Mouse (Mus musculus): ENCODE data around the gene Casq1. TPM values are rescaled to one million over a fixed set of nuclear protein-coding genes. Genes with fewer than 3 reads are reported as not detected.

Gene Casq1
- polyA plus RNA-seq (2012; rRNA removed): 5.3 and 6.4 TPM in 2 replicates

DNA sequence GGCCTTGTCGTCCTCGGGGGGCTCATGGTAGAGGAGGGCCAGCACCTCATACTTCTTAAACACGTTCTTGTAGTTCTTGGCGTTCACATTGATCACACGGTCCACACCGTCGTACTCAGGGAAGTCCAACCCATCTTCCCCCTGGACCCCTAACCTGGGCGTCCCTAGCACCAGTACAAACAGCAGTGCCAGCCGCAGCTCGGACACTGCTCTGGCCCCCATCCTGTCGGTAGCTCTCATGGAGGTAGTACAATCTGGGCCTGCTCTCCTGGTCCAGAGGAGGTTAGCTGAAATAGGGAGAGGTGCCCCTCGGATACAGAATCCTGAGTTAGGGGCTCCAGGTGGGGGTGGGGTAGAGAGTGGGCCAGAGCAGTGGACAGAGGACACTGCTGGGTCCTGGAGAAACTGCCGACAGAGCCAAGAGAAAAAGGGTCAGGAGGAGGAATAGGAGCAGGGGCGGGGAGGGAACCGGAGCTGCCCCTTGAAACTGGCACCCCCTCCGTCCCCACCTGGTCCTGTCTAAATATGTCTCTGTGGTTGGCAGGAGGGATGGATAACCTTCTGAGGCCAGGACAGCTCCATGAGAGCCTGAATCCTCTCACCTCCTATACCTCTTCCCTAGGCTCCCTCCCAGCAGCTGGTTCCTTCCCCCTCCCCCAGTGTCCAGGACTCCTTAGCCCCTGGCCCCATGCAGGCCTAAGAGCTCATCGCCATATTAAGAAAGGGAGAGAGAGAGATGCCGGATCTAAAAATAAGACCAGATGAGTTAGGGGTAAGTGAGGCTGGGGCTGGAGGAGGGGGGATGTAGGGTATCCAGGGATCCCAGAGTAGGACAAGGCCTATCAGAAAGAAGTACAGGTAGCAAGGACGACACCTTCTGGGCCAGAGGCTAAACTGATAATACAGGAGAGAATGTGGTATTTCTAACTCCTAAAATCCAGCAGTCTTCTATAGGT, at the start of gene Casq1:
Gene Casq1 (minus strand): TSS at position 418 of the 956 bp plus-strand sequence.

DNA sequence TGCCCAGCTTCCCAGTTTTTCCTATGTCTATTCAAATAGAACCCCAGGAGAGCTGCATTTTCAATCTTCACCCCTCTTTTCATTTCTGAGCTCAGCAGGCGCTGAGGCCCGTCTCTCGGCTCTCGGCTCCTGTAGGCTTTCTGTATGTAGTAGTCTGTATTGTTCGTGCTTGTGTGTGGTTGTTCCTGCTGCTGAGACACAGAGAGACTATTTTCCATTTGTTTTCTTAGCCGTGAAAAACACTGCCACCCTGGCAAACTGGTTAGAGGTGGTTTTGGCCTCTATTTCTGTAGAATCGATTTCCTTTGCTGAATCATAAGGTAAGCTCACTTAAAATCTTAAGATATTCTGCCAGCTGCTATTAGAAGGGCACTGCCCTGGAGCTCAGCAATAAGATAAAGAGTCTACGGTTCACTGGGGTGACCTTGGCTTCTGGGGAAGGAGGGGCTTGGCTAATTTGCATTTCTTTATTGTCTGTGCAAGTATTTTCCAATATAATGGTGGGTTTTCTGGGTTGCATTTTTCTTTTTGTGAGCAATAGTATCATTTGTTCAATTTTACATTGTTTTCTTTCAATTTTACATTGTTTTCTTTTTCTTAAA, 41.9 kb upstream of the Casq1 start, which contains the start of gene Igsf8:
Gene Igsf8 (plus strand): TSS at position 165 of the 602 bp plus-strand sequence.

DNA sequence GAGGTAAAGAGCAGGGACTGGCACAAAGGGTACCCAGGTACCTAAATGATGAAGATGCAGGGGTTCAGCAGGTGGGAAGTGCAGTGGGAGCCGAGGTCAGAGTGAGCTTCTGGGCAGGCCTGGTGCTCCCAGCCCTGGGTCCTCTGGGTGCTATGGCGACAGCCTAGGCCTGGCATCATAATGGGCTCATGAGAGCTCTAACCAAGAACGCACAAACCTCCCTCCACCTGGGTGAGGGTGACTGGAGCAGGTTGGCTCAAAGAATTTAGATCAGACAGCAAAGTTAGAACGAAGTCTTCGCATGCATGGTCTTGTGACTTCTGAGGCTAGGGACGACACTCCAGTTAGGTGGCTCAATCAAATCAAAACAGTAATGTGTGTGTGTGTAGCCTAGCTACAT, 38.6 kb upstream of the Casq1 start, which contains the start of gene Atp1a4:
Gene Atp1a4 (minus strand): TSS at position 101 of the 400 bp plus-strand sequence.

DNA sequence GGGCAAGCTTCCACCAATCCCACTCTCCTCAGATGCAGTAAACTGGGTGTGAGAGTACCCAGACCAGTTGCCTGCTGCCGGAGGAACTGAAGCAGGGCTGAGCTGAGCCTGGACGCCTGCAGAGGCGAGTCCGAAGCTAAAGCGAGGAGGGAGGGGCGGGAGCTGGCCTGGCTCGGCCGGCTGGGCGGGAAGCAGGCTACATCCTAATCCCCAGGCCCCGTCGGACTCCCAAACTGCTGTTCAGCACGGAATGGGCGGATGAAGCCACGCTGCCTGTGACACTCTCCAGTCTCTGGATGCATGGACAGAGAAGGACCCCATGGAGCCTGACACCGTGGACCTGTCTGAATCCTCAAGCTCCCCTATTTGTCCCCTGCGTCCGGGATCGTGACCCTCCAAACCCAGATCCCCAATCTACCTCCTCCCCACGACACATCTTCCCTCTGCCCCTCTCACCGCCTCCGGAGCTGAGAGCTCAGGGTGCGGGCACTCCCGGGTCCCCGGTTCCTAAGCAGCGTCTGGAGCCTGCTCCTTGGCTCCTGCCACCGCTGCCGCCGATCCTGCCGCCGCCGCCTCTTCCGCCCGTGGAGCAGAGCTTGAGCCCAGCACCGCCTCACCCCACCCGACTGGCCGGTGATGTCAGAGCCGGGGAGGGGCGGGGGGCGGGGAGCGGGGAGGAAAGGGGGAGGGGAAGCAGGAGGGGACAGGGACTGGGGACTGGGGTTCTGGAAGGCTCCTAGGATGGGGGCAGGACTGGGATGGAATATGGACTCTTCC, 13.3 kb downstream of the Casq1 start, which contains the start of gene Pea15a:
Gene Pea15a (minus strand): TSS at position 664 of the 777 bp plus-strand sequence.

Other genes starting within 250 kb of the Casq1 start
- gene Vangl2, start 191.4 kb downstream of the Casq1 start, polyA plus RNA-seq (2012; rRNA removed): 13.3 and 18.3 TPM in 2 replicates
- not detected in 2 replicates for gene Nhlh1, start 162.3 kb downstream of the Casq1 start, polyA plus RNA-seq (2012; rRNA removed)
- 23.4 and 26.6 TPM in 2 replicates for gene Copa, start 137.3 kb downstream of the Casq1 start, polyA plus RNA-seq (2012; rRNA removed)
- 112 and 126 TPM in 2 replicates for gene Ncstn, start 137.1 kb downstream of the Casq1 start, polyA plus RNA-seq (2012; rRNA removed)
- gene Pex19, start 93.1 kb downstream of the Casq1 start, polyA plus RNA-seq (2012; rRNA removed): 82.2 and 100.0 TPM in 2 replicates
- gene Dcaf8, start 71.8 kb downstream of the Casq1 start, polyA plus RNA-seq (2012; rRNA removed): 91.8 and 97.8 TPM in 2 replicates
- 57.2 and 67.0 TPM in 2 replicates for gene Pea15a, start 13.1 kb downstream of the Casq1 start, polyA plus RNA-seq (2012; rRNA removed)
- 0.09 and 0.45 TPM in 2 replicates for gene Atp1a4, start 38.5 kb upstream of the Casq1 start, polyA plus RNA-seq (2012; rRNA removed)
- gene Igsf8, start 41.8 kb upstream of the Casq1 start, polyA plus RNA-seq (2012; rRNA removed): 327 and 349 TPM in 2 replicates
- 36.8 and 41.8 TPM in 2 replicates for gene Atp1a2, start 78.2 kb upstream of the Casq1 start, polyA plus RNA-seq (2012; rRNA removed)
- 0.23 and 0.35 TPM in 2 replicates for gene Kcnj9, start 109.5 kb upstream of the Casq1 start, polyA plus RNA-seq (2012; rRNA removed)
- gene Kcnj10, start 121.3 kb upstream of the Casq1 start, polyA plus RNA-seq (2012; rRNA removed): 0.27 and 0.58 TPM in 2 replicates
- 12.9 and 13.4 TPM in 2 replicates for gene Pigm, start 156.7 kb upstream of the Casq1 start, polyA plus RNA-seq (2012; rRNA removed)